Mouse (Mus musculus) layer of hippocampus, adult 11-12 months (tissue): ENCODE results near the gene Osbpl7.
A peak's percentile ranks its signal among the peaks of the same experiment; 100 is the strongest.

ENCODE experiments used
- DNase-seq: peaks from one replicate; pipeline ENCODE4 v3.0.0; 2022; ENCODE audit warnings: low spot score

Gene Osbpl7

GRCm38 (mm10) chr11:97040301-97041021, 10.0 kb upstream of the Osbpl7 start:
- no peak for DNase-seq

- DNase-seq = peak; percentile 84
Observed at GRCm38 (mm10) chr11:97041022-97041899, 9.2 kb upstream of the Osbpl7 start, which contains the start of the genes Lrrc46 and Mrpl10. Gene Lrrc46, minus strand, starts transcription at chr11:97041407. Gene Mrpl10, plus strand, starts transcription at chr11:97041560.

- no peak for DNase-seq
Observed at GRCm38 (mm10) chr11:97044902-97045301, 5.5 kb upstream of the Osbpl7 start.

- DNase-seq = no peak
Observed at GRCm38 (mm10) chr11:97045861-97046260, 4.6 kb upstream of the Osbpl7 start.

GRCm38 (mm10) chr11:97048090-97048650, 2.3 kb upstream of the Osbpl7 start:
- DNase-seq = no peak

GRCm38 (mm10) chr11:97049492-97050085, 839 bp upstream of the Osbpl7 start:
- no peak for DNase-seq

GRCm38 (mm10) chr11:97050944-97051586, 637 bp downstream of the Osbpl7 start:
- DNase-seq = no peak

GRCm38 (mm10) chr11:97052219-97052646, 1.8 kb downstream of the Osbpl7 start:
- no peak for DNase-seq

GRCm38 (mm10) chr11:97063274-97063920, 13.0 kb downstream of the Osbpl7 start:
- DNase-seq = peak; percentile 45

- DNase-seq = no peak
Observed at GRCm38 (mm10) chr11:97063921-97064295, 13.5 kb downstream of the Osbpl7 start.

GRCm38 (mm10) chr11:97065538-97066295, 15.3 kb downstream of the Osbpl7 start:
- DNase-seq = no peak

GRCm38 (mm10) chr11:97066656-97067360, 16.4 kb downstream of the Osbpl7 start:
- no peak for DNase-seq

- no peak for DNase-seq
Observed at GRCm38 (mm10) chr11:97069333-97069732, 18.9 kb downstream of the Osbpl7 start.

- no peak for DNase-seq
Observed at GRCm38 (mm10) chr11:97069770-97070169, 19.3 kb downstream of the Osbpl7 start.

GRCm38 (mm10) chr11:97071129-97071528, 20.7 kb downstream of the Osbpl7 start:
- no peak for DNase-seq

- DNase-seq = peak; percentile 78
Observed at GRCm38 (mm10) chr11:97072533-97072932, 22.1 kb downstream of the Osbpl7 start.

GRCm38 (mm10) chr11:97074235-97074634, 23.8 kb downstream of the Osbpl7 start:
- no peak for DNase-seq

GRCm38 (mm10) chr11:97078751-97079150, 28.3 kb downstream of the Osbpl7 start:
- no peak for DNase-seq

GRCm38 (mm10) chr11:97080291-97080690, 29.9 kb downstream of the Osbpl7 start:
- DNase-seq = no peak

- DNase-seq = peak; percentile 67
Observed at GRCm38 (mm10) chr11:97082977-97083376, 32.5 kb downstream of the Osbpl7 start.
